Mouse (Mus musculus) kidney, postnatal 25 days (tissue): ENCODE results near the gene Surf6.
"Not testable (repeated sequence)": the region's sequence is repeated elsewhere in the genome, so short reads cannot be mapped to it uniquely, and the experiment has no call there.

Experiments used
- DNase-seq, 2 experiments: peaks; one replicate each; pipeline ENCODE4 v3.0.0; 2021; ENCODE audit warnings: mixed read lengths in 2 of 2

The Surf6 gene

GRCm38 (mm10) chr2:26912253-26912770 is 9.6 kb upstream of the Surf6 start:
- no peak for DNase-seq

DNA sequence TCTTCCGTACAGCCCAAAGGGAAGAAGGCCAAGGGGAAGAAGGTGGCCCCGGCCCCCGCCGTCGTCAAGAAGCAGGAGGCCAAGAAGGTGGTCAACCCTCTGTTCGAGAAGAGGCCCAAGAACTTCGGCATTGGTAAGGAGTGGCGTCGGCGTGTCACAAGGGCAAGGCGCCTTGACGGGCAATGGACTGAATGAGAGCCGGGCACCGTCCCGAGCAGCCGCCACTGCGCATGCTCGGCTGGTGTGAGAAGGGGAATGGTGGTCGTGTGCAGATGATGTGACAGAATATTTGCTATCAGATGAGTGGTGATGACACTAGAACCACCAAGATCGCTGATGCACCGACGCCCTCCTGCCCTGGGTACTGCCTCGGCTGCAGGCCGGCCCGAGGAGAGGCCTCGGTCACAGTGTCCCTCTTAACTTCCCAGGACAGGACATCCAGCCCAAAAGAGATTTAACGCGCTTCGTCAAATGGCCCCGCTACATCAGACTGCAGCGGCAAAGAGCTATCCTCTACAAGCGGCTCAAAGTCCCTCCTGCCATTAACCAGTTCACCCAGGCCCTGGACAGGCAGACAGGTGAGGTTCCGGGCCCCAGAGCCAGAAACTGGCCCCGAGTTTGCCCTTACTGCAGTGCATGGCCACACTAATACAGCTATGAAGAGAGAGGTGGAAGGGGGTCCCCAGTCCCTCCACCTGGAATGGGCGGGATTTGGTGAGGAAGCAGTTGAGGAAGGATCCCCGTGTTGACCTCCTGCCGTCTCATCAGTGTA is 8.5 kb upstream of the Surf6 start:
- DNase-seq: peak; percentile 44 to 71

GRCm38 (mm10) chr2:26910124-26910993 is 7.7 kb upstream of the Surf6 start, which contains the start of the genes Med22 and Rpl7a:
Gene Med22, minus strand, starts transcription at chr2:26910677.
Gene Rpl7a, plus strand, starts transcription at chr2:26910764.
- peak; percentile 100 for DNase-seq

DNA sequence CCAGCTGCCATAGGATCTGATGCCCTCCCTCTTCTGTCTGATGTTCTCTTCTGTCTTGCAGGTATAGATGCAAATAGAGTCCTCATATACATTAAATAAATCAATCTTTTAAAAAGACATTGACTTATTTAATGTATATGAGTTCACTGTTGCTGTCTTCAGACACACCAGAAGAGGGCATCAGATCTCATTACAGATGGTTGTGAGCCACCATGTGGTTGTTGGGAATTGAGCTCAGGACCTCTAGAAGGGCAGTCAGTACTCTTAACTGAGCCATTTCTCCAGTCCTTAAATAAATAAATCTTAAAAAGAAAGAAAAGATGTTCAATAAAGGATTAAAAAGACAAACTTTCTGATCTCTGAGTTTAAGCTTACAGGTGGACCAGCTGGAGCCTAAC is 6.7 kb upstream of the Surf6 start:
- no peak for DNase-seq

DNA sequence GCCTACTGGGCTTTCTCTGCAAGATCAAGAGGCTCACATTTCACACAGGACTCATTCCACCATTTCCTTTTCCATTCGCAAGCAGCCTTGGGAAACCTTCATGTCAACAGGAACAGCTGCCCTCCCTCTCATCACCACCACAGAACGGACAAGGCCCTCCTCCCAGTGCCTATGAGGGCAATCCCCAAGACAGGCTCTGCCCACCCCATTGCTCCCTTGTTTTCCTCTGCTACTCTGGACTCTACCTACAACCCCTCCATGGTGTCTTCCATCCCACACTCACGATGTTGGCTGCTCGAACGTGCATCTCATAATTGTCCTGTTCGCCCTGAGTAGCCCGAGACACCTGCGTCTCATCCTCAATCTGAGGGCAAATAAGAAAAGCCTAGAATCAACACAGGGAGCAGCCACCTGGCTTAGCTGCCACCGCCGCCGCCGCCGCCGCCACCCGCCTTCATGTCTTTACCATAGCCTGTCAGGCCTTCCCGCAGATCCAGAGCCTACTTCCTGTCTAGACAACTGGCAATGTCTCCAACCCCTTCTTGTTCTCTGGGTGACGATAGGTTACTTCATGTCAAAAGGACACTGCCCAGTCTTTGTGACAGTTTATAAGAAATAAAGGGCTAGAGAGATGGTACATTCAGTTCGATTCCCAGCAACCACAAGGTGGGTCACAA is 6.2 kb upstream of the Surf6 start:
- peak in 1 of 2 experiments; percentile 25 for DNase-seq

DNA sequence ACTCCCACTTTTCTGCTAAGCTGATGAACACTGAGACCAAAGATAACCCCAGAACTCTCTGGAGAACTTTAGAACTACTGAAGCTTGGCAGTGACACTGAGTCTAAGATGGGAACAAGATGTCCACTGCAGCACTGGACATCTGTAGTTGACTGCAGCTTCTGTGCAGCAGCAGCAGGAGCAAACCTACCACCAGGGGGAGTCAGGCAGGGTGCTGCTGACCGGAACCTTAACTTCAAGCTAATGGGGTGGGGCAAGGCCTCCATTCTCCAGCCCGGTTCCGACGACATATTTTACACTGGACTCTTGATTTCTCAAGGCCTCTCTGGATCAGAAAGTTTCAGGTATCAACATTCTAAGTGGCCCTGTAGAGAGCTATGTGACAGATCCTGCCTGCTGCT is 4.4 kb upstream of the Surf6 start:
- DNase-seq: peak; percentile 71 to 72

GRCm38 (mm10) chr2:26906431-26906830 is 3.8 kb upstream of the Surf6 start:
- peak in 1 of 2 experiments; percentile 12 for DNase-seq

GRCm38 (mm10) chr2:26905936-26906335 is 3.3 kb upstream of the Surf6 start:
- peak in 1 of 2 experiments; percentile 16 for DNase-seq

DNA sequence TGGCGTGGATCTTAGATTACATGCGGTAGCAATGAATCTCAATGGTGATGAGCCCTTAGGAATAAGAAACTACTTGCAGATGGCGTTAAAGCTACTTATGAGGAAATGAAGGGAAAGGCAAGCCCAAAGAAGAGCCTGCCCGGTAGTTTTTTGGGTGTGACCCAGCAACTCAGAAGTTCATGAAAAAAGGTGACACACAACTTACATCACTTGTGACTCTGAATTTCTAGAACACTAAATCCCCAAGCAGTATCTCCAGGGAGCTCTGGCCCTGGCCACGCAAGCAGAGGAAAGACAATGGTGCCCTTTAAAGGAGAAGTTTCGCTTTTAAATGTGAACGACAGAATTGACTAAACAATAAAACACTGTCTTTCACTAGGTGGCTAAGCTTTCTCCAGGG is 632 bp upstream of the Surf6 start:
- DNase-seq: no peak

GRCm38 (mm10) chr2:26901834-26902400 is 762 bp downstream of the Surf6 start:
- peak in 1 of 2 experiments; percentile 19 for DNase-seq

DNA sequence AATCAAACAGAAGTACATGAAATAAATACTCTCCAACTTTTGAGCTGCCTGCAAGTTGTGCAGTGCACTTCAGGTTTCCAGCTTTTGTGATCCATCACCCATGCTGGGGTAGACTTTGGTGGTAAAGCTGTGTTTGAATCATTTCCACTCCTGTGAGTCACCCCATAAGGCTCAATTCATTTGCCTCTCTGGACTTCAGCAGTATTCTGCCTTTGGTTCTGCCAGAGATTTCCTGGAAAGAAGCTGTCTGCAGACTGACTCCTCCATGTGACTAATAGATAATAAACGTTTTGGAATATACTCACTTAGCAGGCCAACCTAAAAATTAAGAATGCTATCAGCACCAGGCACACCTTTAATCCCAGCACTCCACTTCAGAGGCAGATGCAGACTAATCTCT is 1.9 kb downstream of the Surf6 start:
- DNase-seq: no peak

- no peak for DNase-seq
Observed at GRCm38 (mm10) chr2:26895898-26896297, 6.8 kb downstream of the Surf6 start.

- not testable (repeated sequence) for DNase-seq
Observed at GRCm38 (mm10) chr2:26886170-26886569, 16.5 kb downstream of the Surf6 start.

- not testable (repeated sequence) for DNase-seq
Observed at GRCm38 (mm10) chr2:26885541-26885940, 17.1 kb downstream of the Surf6 start.

DNA sequence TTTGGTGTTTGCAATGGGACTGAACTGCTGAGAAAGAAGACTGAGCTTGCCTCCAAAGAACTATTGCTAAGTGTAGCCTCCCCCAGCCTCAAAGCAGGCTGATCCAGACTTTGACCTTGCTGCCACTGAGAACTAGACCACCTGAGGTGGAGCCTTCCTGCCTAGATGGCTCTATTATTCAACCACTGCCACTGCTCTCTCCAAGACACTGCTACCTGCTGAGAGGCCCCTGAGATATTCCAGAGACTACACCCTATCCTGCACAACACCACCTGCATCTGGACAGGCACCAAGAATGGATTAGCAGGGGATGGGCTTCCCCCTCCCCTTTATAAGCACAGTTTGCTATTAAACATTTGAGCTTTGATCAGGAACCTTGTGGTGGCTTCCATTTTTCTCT is 24.1 kb downstream of the Surf6 start:
- no peak for DNase-seq

DNA sequence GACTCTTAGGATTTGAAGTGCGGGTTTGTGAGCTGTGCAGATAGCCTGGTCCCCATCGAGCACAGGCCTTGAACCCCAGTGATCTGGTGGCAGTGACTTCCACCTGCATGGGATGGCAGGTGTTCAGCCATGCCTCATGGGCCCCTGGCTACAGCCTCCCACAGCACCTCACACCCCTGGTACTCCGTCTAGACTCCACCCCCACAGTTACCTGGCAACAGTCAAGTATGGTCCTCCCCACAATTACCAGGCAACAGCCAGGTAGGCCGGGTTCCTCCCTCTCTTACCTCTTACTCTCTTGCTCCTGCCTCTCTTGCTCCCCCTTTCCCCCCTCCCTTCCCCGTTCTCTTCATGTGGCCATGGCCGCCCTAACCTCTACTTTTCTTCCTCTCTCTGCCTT is 32.0 kb downstream of the Surf6 start:
- no peak for DNase-seq

DNA sequence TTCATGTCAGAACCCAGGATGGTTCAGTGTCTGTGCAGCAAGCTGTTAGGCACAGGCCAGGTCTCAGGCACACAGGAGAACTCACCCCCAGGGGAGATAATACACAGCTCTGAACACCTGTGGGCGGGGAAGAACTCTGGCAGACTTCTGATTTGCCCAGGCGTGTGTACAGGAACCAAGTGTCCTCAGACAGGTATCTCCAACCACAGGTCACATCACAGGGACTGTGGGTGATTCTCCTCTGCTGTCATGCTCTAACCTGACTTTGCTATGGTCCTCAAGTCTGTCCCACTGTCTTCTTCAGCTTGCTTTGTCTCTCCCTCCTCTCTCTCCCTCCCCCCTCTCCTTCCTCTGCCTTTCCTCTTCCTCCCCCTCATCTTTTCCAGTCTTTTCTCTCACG is 37.8 kb downstream of the Surf6 start, which contains the start of gene Abo:
Gene Abo, minus strand, starts transcription at position 101 of the 400 bp plus-strand sequence.
- DNase-seq: no peak

GRCm38 (mm10) chr2:26862856-26863255 is 39.8 kb downstream of the Surf6 start:
- no peak for DNase-seq

DNA sequence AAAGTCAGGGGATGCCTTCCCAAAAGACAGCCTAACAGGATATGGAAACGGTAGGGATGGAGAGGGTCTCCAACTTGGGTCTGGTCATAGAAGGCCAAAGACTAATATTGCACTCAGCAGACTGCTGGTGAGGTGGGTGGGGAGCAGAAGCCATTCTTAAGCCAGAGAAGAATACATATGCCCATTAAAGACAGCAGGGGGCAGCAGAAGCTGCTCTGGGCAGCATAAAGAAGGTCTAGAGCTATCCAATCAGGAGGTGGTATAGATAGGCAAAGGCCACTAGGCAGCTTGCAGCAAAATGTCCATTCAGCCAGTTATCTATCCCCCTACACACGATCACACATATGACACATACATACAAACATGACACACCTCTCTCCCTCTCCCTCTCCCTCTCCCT is 55.0 kb downstream of the Surf6 start:
- DNase-seq: peak in 1 of 2 experiments; percentile 57
